Mouse (Mus musculus): ENCODE results near the gene Dpm2.
A peak's percentile ranks its signal among the peaks of the same experiment; 100 is the strongest.

Dpm2 gene

DNA sequence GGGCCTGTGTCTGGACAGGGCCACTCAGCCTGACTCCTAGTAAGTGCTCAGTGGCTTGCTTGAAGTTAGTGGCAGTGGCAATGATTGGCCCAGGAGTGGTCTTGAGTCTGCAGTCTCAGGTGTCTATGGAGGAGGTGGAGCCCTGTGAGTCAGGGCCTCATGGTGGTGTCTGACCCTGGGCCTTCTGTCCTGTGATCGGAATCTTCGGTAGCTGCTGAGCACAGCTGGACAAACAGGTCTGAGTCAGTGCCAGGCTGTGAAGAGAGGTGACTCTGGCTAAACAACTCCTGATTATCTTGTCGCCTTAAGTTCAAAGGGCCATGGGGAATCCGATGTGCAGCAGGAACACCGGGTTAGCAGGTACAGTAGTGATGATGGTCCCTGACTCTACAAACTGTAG is 23.3 kb upstream of the Dpm2 start:
- no peak for DNase-seq (ENCODE audit: low spot score)

DNA sequence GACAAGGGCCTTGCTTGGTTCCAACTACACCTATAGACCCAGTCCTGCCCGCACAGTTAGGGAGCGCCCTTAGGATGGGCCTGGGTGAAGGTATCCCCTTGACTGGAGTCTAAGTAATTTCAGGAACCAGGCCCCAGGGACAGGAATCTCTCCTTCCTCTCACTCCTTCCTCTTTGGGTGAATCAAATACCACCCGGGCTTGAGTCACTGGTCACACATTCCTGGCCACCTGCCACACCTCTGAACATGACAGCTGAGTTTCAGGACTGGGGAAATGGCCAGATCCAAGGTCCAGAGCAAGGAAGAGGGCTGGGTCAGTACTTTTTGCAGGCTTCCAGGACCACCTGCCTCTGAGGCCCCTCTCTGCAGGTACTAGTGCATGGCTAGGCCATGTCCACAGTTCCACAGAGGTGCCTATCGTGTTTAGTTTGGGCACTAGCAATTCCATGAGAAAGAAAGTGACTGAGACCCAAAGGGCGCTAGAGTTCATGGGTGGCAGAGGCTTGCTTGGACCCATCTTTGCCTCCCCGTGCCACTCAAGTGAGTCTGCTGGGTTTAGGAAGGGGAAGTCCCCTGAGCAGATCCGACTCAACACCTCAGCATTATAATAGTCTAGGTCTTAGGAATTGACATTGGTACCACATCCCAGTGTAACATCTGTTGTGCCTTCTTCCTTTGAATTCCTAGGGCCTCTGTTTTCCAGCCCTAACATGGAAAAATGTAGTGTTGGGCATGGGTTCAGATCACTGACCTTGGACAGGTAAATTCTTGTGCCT is 22.5 kb upstream of the Dpm2 start:
- no peak for DNase-seq (ENCODE audit: low spot score)

DNA sequence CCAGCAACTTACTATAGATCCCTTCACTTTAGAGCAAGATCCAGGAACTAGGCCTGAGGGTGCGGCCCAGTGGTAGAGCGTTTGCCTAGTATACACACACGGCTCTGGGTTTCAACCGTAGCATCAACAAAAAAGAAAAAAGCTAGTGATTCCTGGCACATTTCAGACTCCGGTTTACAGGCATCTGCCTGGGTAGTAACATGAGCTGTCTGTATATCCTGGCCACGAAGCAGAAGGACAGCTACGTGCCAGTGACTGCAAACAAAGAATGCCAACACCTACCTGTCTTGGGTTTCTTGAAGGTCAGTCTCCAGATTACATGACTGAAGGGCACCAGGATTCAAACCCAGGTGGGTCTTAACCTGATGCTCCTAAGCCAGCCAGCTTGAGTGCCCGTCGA is 21.5 kb upstream of the Dpm2 start:
- DNase-seq (ENCODE audit: low spot score): no peak

- DNase-seq (ENCODE audit: low spot score): no peak
These were observed 20.9 kb upstream of the Dpm2 start for GRCm38 (mm10) chr2:32549764-32550163.

- DNase-seq (ENCODE audit: low spot score): no peak
These were observed 19.4 kb upstream of the Dpm2 start for GRCm38 (mm10) chr2:32551236-32551635.

GRCm38 (mm10) chr2:32553592-32554148 is 17.0 kb upstream of the Dpm2 start:
- DNase-seq (ENCODE audit: low spot score): no peak

- DNase-seq (ENCODE audit: low spot score): no peak
These were observed 15.2 kb upstream of the Dpm2 start for GRCm38 (mm10) chr2:32555484-32555883.

DNA sequence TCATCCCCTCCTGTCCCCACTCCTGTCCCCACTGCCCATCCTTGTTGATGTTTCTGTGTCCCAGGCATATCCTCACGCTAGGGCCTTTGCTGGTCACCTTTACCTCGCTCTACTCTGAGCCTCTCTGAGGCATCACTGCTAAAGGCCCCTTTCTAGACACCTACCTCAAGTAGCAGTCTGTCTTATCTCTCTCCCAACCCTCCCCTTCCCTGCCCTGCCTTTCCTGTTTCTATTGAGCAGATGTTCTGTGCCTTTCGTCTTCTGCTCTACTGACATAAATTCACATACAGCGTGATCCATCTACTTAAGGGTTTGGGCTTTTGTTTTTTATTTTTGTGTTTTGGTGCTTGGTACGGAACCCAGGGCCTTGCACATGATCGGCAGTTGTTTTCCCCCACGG is 14.6 kb upstream of the Dpm2 start:
- DNase-seq (ENCODE audit: low spot score): no peak

DNA sequence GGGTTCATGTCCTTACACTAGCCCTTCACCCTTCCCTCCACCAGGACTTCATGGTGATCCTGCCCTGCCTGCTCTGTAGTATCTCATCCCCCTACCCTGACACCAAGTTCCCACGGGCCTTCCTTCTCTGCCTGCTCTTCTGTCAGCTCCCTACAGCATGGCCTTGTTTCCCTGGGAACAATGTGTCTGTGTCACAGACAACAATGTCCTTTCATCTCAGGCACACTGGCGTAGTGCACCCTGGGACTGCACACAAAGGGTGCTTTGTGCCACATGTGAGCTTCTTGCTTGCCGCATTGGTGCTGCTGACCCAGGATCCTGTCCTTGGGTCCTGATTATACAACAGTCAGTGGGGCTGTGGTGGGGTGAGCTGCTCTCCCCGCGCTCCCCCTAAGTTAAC is 11.1 kb upstream of the Dpm2 start:
- peak; percentile 81 for DNase-seq (ENCODE audit: low spot score)

DNA sequence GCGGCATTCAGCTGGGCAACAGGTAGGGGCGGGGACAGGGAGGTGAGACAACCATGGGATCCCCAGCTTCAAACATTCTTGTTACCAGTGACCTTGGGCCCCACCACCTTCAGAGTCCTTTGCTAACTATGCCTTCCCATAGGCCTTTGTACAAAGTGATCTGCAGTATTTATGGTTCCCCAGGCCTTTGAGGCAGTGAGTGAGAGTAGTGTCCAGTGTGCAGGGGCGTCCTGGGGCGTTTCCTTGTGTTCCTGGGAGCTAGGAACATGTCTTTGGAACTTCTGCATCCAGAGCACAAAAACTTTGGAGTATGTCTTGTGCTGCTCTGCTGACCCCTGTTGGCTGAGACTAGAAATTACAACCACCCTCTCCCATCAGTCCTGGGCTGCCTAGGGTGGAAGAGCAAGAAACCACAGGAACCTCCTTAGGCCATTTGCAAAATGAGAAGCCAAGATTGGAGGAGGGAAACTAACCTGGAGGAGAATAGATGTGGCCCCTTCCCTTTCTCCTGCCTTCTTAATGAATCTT is 4.1 kb upstream of the Dpm2 start:
- DNase-seq (ENCODE audit: low spot score): peak; percentile 84

- no peak for DNase-seq (ENCODE audit: low spot score)
These were observed 2.5 kb upstream of the Dpm2 start for GRCm38 (mm10) chr2:32568149-32568548.

DNA sequence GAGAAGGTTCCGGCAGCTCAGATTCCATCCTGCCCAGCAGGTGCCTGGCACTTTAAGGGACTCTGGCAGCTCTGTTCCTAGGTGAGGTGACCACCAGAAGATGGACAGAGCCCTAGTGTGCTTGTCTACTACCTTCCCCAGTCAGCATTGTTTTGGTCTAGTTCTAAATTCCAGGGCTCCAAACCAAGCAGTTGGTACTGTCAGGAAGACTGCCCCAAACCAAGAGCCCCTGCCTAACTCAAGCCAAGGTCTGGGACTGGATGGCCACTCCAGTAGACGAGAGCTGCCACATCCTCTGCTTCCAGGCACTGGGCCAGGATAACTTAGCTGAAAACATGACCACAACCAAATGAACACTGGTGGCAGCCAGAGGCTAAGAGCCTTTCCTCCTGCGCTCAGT is 1.7 kb upstream of the Dpm2 start:
- DNase-seq (ENCODE audit: low spot score): no peak

DNA sequence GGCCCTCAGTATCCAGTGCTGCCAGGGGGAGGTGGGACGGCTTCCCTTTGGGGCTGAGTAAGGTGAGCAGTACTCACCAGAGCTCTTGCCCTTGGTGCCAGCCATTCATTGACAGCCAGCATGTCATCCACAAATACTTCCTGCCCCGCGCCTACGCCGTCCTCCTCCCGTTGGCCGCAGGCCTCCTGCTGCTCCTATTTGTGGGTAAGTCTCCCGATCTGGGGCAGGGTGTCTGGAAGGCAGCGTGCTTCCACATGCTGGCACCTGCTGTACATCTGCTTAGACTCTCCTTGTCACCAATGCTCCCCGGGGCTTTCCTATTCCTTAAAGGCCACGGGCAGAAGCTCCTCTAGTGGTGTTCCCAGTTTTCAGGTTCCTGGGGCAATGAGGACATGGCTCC is 1.5 kb downstream of the Dpm2 start:
- no peak for DNase-seq (ENCODE audit: low spot score)

- no peak for DNase-seq (ENCODE audit: low spot score)
These were observed 3.8 kb downstream of the Dpm2 start, which contains the start of gene Pip5kl1 for GRCm38 (mm10) chr2:32574497-32574896. Gene Pip5kl1, plus strand, starts transcription at chr2:32574797.

GRCm38 (mm10) chr2:32574901-32575585 is 4.4 kb downstream of the Dpm2 start:
- peak; percentile 80 for DNase-seq (ENCODE audit: low spot score)

DNA sequence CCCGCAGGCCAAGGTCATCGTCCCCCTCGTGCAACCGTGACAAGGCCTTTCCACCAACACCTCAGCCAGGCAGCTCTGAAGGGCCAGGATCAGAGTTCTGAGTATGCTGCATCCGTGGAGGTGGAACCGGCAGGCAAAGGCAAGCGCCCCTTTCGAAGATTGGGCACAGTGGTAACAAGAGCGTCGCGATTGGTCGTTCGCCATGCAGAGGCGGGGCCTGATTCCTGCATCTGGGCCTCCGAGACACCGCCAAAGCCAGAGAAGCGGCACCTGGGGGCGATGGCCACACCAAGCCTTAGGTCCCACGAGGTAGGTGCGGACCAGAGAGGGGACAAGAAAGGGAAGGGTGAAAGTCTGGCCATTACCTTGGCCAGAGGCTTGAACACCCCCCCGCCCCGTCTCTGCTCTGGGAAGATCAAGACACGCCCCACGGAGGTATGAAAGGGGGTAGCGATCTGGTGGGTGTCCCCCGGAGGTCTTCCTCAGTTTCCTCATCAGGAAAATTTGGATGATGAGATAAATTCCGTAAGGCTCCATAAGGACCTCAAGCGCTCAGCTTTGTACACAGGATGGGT is 5.0 kb downstream of the Dpm2 start, which contains the start of gene 9430097D07Rik:
9430097D07Rik (minus strand) TSS at position 99 of the 575 bp plus-strand sequence.
- DNase-seq (ENCODE audit: low spot score): peak; percentile 85

GRCm38 (mm10) chr2:32576532-32576931 is 5.9 kb downstream of the Dpm2 start:
- no peak for DNase-seq (ENCODE audit: low spot score)

GRCm38 (mm10) chr2:32578146-32579046 is 7.7 kb downstream of the Dpm2 start:
- DNase-seq (ENCODE audit: low spot score): no peak

- DNase-seq (ENCODE audit: low spot score): peak; percentile 81
These were observed 10.9 kb downstream of the Dpm2 start for GRCm38 (mm10) chr2:32581450-32582095.

DNA sequence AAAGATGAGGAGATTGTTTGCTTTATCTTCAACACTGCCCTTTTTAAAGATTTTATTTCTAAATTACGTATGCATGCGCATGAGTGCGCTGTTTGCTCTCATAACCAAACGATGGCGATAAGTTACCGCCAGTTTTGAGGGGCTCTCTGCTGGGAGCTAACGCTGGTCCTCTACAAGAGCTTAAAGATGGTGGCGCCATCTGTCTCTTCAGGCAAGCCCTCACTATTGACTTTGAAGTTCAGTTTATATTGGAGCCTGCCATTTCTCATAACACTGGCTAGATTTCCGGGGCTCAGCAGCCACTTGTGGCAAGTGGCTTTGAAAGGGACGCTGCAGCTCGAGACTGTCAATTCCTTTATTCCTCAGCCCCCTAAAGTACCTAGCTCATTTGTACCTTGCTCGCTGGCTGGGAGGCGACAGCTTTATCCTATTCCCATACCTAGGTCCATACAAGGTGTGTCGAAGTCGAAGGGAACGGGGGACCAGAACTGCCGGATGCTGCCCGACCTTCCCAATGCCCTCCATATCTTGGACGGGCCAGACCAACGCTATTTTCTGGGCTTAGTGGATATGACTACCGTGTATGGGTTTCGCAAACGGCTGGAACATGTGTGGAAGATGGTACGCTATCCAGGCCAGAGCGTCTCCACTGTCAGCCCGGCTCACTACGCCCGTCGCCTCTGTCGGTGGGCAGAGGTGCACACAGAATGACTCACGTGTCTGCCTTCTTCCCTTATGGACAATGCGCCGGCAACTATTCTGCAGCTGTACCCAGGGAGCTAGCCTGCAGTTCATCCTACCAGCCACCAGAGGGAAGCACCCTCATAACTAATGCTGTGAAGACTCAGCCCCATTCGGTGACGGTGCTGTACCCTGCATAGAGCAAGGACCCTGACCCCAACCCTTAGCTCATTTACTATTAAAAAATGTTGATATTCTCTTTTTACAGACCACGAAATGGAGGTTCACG is 12.5 kb downstream of the Dpm2 start:
- peak; percentile 95 for DNase-seq (ENCODE audit: low spot score)

Measured in embryo, embryonic 10.5 days (tissue).